Mouse (Mus musculus): ENCODE results near the gene Sfxn2.

Sfxn2 gene

DNA sequence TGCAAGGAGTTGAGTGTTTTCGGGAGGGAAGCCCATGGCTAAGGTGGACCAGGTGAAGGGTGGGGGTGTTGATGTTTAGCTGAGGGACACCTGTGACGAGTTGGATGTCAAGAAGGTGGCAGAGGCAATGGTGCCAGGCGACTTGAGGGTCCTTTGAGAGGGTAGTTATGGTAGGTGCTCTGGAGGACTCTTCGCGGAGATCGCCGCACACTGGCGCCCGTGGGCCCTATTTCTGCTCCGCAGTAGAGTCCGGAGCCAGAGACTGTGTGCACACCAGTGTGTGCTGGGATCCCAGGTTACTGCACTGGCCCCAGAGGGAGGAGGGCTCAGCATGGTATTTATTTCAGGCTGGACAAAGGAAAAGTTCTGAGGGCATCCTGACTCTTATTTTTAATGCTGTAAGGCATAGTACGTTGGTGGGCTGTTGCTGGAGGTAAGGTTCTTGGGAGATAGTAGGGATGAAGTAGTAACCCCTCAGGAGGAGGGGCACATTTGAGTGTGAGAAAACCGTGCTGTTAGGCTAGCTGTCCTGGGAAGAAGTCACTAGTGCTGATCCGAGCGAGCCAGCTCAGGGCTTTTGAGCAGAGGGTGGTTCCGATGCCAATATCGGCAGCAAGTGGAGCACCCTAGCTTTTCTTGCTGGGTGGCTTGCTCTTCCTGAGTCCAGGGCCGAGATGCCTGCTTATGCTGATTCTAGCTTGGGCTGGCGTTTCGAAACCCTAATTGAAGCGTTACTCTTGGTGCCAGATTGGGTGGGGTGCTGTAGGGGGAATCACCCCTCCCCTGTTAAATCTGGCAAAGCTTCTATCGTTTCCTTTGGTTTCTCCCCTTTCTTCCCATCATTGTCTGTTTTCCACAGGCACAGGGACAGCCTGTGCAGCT lies 26.5 kb downstream of the Sfxn2 start:
- DNase-seq, result peak; percentile 17 to 22

DNA sequence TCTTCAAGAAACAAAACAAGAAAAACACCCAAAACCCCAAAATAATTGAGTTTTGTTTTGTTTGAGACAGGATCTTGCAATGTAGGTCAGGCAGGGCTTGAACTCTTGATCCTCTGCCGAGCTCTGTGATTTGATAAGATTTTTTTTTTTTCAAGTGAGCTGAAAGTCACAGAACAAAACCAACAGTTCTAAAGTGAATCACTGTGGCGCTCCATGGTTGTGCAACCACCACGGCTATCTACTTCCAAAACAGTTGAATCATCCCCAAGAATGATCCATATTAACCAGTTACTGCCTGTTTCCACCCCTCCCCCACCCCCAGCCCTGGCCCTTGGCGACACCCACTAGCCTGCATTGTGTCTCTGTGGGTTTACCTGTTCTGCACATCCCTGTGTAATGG lies 27.2 kb downstream of the Sfxn2 start:
- DNase-seq, result no peak

DNA sequence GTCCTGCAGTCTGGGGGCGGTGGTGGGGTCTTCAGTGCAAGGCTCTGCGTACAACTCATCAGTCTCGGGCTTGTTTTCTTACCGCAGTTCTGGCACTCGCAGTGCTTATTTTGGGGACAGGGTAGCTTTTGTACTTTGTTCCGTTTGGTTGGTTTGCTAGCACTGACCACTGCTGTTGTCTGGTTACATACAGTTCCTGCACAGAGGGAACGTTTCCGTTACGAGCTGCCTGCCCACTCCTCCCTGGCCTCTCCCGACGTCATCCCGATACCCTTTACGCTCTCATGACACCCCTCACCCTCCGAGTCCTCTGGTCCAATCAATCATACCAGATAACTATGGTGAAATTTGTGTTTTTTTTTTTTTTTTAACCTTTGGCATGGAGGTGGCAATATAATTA lies 28.3 kb downstream of the Sfxn2 start:
- no peak for DNase-seq

DNA sequence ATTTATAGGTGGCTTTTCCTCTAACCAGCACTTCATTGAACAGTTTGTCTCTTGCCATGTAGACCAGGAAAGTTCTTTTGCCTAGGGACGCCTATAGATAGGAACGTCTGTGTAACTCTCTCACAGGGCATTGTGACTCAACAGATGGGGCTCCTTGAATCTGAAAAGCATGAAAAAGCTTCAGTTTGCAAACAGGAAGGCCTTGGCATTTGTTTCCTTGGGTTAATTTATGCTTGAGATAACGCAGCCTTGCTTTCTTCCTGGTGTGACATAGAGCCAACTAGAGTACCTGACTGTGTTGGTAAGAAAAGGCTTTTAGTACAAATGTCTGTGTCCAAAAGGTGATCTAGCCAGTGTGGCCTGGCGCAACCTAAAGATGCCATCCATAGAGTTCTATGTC lies 29.2 kb downstream of the Sfxn2 start:
- DNase-seq, result no peak

DNA sequence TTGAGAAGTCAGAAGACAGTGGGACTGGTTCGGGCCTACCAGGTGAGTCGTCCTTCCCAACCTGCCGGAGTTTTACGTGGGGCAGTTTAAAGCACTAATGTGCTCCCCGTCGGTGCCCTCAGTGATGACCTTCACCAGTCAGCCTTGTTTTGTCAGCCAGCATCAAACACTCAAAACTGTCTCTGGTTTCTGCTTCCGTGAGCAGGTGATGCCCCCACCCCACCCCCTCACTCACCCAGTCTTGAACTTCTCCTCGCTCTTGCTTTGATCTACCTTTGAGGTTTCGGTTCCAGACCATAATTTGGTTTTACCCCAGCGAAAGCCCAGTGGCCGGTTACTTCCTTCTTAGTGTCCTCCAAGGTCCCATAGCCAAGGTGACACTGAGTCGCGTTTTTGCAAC lies 33.6 kb downstream of the Sfxn2 start:
- DNase-seq, result no peak

DNA sequence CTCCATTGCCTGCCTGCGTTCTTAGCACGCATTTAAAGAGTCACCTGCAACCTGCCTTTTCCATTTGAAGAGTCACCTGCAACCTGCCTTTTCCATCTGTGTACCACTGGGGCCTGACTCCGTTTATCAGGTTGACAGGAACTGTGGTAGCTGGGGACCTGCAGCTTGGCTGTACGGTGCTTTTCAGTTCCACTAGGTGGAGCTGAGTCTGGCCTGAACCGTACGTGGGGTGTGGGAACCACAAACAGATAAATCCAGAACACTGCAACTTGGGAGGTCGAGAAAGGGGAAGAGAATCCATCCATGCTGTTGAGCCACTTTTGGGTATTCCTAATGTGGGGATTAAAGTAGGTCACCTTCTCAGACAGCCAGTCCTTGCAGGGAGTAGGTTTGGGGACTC lies 34.3 kb downstream of the Sfxn2 start:
- DNase-seq, result no peak

DNA sequence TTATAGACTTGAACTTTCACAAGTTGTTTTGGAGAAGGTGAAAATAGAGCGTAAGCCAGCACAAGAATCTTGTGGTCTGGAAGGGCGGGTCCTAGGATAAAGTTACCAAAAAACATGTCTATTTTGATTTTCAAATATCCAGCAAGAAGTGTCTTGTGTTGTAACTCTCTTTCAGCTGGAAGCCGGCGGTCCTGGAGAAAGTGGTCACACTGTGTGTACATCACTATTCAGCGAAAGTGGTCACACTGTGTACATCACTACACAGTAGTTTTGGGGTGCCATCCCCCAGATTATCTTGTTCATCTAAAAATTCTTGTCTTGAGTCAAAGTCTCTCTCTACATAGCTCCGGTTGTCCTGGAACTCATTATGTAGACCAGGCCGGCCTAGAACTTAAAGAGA lies 35.0 kb downstream of the Sfxn2 start:
- no peak for DNase-seq

DNA sequence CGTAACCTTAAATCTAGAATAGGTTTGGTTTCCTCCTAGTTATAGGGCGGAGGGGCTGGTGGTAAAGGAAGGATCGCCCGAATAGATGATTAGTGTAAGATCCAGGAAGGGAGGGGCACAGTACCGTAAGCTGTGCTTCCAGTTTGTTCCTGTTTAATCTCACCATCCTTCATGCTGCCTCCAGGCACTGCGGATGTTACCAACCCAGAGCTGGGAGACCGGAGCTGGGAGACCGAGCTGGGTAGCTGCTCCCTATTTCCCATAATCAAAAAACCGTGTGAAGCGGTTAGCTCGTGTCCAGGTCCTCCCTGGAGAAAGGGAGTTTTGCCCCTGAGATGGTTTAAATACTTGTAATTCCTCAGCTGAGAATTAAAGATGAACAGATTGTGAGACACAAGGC lies 43.2 kb downstream of the Sfxn2 start:
- DNase-seq, result no peak

DNA sequence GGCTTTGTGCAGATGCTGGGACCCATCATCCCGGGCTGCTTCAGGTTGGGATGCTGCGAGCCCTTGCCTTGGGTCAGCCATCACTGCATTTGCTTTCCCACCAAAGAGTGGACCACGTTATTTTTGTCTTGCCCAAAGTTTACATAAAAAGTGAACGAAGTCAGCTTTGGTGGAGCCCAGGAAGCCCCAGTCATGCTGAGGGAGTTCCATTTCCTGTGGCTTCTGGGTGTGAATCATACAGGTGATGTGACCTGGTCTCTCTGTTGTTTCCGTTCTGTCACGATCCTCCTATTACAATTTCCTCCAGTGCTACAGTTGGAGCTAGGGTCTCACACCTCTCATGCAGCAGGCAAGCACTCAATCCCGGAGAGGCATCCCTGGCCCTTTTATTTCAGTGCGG lies 44.2 kb downstream of the Sfxn2 start:
- DNase-seq, result no peak

DNA sequence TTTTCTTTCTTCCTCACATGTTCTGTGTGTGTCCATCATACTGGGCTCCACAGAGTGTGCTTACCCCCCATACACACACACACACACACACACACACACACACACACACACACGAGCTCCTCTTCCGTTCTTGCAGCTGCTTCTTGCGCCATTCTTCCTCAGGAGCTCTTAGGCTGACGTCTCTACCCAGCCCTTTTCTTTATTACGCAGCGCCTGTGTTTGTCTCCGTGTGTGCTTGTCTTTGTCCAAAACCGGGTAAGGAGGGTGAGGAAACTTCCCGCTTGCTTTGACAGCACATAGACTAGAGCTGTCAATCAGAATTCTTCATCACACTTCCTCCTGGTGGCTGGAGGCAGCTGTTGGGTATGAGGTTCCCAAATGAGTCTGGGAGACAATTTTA lies 45.2 kb downstream of the Sfxn2 start:
- DNase-seq, result no peak

DNA sequence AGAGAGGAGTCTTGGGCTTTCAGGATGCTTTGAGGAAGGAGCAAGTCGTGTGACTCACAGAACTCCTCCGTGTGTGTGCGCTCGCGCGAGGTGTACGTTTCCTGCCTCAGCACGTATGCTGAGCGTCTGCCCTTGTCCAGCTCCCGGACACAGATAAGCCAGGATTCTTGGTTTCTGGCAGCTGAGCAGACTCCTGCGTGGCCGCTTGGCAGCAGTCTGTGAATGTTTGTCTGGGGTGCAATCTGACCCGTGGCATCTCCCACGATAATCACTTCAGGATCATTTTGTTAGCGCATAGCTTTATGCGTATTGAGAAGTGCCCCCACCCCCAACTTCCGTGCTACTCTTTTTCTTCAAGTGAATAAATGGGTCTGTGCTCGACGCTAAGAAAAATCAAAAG lies 45.8 kb downstream of the Sfxn2 start:
- DNase-seq, result peak; percentile 41 to 47

DNA sequence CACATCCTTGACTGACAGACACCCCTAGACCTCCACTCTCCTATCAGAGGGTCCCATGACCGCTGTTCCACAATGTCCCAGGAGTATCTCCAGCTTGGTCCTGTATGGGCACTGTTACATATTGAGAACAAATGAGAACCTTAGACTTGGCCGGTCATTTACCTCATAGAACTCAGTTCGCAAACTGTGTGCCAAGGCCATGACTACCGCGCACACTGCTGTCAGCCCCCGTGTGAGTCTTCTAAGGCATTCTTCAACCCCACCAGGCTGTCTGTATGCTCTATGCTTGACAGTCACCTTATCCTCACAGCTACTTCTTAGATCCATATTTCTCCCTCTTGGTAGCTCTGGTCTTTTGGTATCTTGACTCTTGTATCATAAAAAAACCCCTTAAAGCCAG lies 46.4 kb downstream of the Sfxn2 start:
- no peak for DNase-seq

DNA sequence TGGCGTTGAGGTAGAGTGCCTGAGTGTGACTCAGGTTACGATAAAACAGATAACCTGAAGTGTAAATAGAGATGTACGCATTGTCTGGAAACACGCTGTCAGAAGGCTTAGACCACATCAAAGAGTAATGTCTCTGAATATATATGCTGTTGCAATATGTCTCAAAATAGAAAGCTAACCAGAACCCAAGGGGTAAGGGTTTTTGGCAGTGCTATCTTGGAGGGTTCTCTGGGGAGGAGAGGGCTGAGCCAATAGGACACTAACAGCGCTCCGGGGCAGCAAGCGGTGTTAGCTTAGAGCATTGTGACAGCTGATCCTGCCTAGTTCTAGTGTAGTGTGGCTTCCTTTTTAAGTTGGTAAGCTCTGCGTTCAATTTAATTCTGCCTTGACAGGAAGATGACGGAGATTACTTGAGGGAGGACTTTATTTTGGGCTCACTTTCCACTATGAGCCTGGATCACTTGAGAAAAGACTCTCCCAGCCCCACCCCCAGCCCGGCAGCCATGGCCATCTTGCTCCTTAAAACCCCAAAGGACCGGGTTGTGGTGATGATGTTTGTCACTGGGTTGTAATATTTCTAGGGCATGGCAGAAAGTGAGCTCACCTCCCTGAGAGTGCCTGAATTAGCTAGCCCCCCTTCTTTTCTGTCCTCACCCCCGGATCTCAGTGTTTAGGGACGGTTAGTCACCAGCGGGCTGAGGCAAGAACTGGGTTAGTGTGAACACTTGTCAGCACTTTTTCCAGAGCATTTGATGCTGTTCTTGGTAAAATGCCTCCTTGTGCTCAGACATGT lies 47.0 kb downstream of the Sfxn2 start:
- DNase-seq, result no peak

DNA sequence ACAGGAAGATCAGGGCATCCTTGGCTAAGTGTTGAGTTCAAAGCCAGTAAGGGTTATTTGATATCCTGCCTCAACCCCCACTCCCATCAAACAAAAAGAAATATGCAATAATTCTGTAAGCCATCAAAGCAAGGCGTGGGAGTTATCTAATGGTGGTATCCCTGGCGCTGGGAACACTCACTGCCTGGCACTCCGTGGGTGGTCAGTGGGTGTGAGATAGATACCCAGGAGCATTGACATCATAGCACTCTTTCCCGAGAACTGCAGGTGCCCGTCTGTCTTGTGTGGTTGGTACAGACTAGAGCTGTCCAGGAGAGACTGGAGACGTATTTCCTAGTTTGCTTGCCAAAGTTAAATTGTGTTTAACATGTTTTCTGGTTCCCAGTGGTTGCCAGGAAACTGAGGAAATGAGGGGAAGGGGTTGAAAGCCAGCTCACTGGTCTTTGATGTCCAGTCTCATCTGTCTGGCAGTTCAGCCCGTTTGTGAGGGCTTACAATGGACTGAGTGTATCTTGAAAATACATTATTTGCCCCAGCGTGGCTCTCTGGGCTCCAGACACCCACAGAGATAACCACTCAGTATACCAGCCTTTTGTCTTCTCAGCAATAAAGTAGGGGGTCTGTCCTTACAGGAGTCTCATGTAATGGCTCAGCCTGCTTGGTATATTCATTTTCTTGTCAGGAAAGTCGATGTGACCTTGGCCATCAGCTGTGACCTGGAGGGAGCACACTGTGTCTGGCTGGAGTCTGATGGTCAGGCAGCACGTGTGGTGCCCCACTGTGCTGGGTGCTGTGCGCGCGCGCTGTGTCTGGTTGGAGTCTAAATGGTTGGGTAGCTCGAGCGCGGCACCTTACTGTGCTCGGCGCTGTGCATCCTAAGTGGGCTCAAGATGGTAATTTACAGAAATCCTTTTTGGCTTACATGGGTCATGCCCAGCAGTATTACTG lies 48.3 kb downstream of the Sfxn2 start:
- no peak for DNase-seq

DNA sequence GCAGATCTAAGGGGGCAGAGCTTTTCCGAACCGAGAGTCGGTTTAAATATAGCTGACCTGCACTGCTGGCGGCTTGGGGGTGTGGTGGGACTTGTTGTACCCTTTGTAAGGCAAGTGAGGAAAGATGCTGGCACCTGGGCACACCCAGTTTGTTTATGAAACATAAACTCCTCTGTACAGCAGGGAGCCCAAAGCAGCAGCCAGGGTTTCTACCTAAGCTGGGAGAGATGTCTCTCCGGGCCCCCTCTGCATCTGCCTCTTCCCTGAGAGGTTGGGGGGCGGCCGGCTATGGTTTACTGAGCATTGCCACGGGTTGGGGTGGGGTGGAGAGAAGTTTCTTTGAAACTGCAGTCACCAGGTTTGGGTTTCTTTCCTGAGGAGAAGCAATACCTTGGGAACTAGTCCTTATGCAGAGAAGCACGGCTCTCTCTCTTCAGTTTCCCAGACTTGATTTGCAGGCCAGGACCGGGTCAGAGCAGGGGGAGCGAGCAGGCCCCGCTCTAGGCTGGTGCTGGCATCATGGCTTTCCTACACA lies 49.6 kb downstream of the Sfxn2 start:
- no peak for DNase-seq

DNA sequence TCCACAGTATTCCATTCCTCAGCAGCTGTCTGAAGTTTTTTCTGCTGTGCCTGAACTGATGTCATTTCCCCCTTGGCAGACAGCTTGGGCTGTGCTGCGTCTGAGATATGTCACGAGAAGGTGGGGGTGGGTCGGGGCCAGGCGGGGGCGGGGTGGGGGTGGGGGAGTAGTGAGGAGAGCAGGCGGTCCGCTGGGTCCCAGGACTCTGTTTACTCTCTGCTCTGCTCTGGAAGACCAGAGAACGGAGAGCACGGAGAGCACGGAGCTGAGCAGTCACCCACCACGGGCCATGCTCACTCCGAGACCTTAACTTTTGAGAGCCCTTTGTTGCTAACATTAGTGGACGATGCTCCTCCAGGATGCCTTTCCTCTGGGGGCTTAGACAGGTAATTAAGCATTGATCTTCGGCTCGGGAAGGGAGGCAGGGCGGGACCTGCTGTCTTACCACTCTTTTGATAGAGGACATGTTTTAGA lies 50.1 kb downstream of the Sfxn2 start:
- no peak for DNase-seq

DNA sequence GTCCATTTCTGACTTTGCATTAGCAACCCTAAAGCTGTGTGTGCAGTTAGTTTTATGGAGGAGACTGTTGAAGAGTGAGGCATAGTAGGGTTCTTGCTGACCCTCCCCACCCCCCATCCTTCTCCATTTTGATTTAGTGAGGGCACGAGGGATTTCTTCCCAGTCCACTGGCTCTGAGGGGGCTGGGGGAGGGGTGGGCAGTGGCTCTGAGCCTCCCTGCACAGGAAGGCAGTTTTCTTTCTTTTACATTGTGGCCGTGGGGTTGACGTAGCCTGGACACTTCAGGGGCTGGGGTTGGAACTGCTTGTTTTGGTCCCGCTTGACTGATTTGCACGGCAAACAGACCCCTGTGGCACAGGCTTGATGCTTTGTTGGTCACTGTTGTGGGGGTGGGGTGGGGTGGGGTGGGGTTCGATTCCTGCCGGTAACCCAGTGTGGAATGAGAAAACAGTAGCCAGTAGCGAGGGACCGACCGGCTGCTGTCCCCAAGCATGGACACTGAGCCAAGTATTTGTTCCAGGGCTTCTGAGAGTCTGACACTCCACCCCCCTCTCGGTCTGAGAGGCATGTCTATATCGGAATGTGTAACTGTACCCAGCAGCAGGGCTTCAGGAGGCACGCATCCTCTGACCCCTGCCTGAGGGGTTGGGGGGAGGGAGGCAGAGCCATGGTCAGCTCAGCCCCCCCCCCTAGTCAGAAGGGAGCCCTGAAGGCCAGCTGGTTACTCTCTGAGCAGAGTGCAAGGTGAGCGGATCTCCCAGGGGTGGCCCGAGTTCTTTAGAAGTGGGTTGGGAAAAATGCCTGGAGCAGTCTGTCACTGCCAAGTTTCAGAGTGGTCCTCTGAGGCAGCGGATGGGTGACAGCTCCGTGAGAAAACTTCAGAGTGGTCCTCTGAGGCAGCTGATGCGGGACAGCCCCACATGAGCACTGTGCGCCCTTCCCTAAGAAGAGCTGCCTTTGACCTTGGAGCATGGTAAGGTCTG lies 50.9 kb downstream of the Sfxn2 start:
- DNase-seq, result peak; percentile 44 to 63

DNA sequence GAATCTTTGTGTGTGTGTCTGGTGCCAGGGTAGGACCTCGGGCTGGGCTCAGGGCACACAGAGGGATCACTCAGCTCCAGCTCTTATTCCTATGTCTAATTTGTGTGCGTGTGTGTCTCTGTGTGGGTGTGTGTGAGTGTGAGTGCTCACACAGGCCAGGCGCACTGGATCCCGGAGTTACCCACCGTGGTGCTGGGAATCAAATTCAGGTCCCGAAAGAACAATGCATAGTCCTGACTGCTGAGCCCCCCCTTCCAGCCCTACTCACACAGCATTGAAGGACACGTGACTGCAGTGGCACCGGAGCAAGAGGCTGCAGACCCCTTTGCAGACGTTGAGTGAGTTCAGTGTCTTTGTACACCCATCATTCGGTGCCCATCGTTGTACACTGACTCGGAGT lies 51.9 kb downstream of the Sfxn2 start:
- no peak for DNase-seq

DNA sequence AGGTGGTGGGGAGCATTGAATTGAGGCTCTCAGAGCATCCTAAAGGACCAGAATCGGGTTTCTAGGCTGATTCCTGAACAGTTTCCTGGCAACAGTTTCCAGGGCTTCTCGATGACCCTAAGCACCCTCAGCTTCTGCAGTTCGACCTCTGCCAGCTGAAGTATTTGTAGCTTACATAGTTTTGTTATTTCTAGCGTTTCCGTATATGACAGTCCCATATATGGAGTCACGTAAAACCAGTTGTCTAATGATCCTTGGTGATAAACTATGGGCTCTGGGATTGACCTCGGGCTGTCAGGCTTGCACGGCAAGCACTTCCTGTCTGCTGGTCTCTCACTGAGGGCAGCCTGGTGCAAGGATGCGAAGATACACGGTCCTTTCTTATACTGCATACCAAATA lies 52.4 kb downstream of the Sfxn2 start:
- no peak for DNase-seq

DNA sequence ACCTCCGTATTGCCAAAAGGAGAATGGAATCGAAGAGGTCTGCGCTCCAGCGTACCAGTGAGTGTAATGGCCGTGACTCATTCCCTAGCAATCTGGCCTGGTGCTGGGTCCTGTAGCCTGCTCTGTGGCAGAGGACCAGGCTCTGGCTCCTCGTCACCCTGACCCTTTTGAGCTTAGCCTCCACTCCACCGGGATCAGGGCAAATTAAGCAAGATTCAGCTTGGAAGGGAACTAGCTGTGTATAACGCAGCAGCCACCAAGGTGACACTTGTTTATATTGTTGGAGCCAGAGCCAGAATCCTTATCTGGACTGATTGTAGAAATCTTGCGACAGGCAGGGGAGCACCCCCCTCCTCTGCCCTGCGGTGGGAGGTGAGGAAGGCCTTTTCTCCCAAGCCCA lies 55.2 kb downstream of the Sfxn2 start:
- DNase-seq, result no peak

DNA sequence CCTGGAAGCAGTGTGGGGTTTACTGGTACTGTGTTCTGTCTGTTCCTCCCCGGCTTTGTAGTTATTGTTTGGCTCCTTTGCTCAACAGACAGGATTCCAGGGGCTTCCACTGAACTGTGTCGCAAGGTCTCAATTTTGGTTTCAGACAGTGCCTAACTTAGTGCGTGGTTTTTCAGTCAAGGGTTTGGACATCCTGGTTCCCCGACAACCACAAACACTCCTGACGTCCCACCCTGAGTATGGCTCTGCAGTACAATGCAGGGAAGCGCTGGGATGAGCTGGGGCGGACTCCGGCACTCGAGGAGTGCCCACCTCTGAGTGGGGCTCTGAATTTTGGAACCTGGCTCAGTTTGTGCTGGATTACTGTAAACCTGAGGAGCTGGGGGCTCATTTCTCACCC lies 56.6 kb downstream of the Sfxn2 start:
- no peak for DNase-seq

DNA sequence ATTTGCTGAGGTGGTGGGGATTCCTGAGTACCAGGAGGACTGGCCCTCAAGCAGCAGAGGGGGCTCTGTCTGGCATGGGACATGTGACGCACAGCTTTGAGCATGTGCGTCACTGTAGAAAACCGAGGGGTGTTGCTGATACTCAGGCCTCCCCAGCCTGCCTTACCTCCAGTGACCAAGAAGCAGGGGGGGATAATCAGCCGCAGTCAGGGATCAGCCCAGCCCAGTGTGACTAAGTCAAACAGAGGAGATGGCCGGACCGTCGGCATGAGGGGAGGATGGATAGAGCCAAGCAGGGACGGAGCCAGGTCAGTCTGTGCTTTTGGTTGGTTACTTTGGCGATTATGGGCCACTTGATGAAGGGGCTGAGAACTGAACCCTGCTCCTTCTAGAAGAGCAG lies 58.5 kb downstream of the Sfxn2 start:
- DNase-seq, result no peak
